Mouse (Mus musculus) kidney, embryonic 15.5 days (tissue): ENCODE data around the gene Plekha4. TPM values are rescaled to one million over a fixed set of nuclear protein-coding genes. Genes with fewer than 3 reads are reported as not detected.
"Not testable (repeated sequence)": the region's sequence is repeated elsewhere in the genome, so short reads cannot be mapped to it uniquely, and the experiment has no call there.

ENCODE experiments used
- ATAC-seq: fragments of 200-750 bp; cut with Nextera tagmentation; replicated peaks from 2 replicates; pipeline ENCODE4 v1.8.0; 2017; ENCODE audit warnings: moderate TSS enrichment; ENCODE audit not compliant: low FRiP score
- H3K27ac ChIP-seq: fragments of 300-500 bp; sonication (generic); 2 replicates; pipeline ENCODE4 v1.5.1; 2015; ENCODE audit warnings: mild to moderate bottlenecking, inconsistent platforms
- H3K27me3 ChIP-seq: fragments of 300-500 bp; sonication (generic); 2 replicates; pipeline ENCODE4 v1.6.1; 2015; ENCODE audit warnings: inconsistent platforms
- H3K36me3 ChIP-seq: fragments of 300-500 bp; sonication (generic); 2 replicates; pipeline ENCODE4 v1.6.1; 2015; ENCODE audit warnings: inconsistent platforms
- H3K4me1 ChIP-seq: fragments of 300-500 bp; sonication (generic); 2 replicates; pipeline ENCODE4 v1.6.1; 2015; ENCODE audit warnings: inconsistent platforms
- H3K4me2 ChIP-seq: fragments of 300-500 bp; sonication (generic); 2 replicates; pipeline ENCODE4 v1.6.1; 2015; ENCODE audit warnings: moderate library complexity, mild to moderate bottlenecking, inconsistent platforms
- H3K4me3 ChIP-seq: fragments of 300-500 bp; sonication (generic); replicated peaks from 2 replicates; pipeline ENCODE4 v1.5.1; 2015; ENCODE audit warnings: mild to moderate bottlenecking, inconsistent platforms
- H3K9ac ChIP-seq: fragments of 300-500 bp; sonication (generic); 2 replicates; pipeline ENCODE4 v1.6.1; 2015; ENCODE audit warnings: mild to moderate bottlenecking, inconsistent platforms
- H3K9me3 ChIP-seq: fragments of 300-500 bp; sonication (generic); replicated peaks from 2 replicates; pipeline ENCODE4 v1.6.1; 2016; ENCODE audit warnings: inconsistent platforms
- WGBS: fragments of 180-500 bp; shearing (Covaris S2); methylation state at CpG from one replicate; pipeline ENCODE4 v1.1.7; 2015; ENCODE audit warnings: mixed read lengths; 5-methylcytosine and 5-hydroxymethylcytosine counted together
- polyA plus RNA-seq: library from polyadenylated mRNA; unstranded; fragments of >200 nt; fragmentation: Nextera tagmentation; extraction: Ambion mirVana; gene quantifications from 2 replicates; pipeline ENCODE4 v1.2.1, GENCODE M21; 2015

Plekha4 gene
- polyA plus RNA-seq, 1 experiment from 2014 or later, result 4.5 TPM

- H3K4me1 ChIP-seq, result peaks cover 62% of the 10 kb centered on the region
- H3K36me3 ChIP-seq, result peaks cover 14% of the 10 kb centered on the region
- 18% methylated on average over 12 of the region's 12 CpGs for WGBS
- H3K9me3 ChIP-seq, result no peaks in the 10 kb centered on the region
- peak overlapping the region; percentile 80 for H3K4me2 ChIP-seq
- no peaks in the 10 kb centered on the region for H3K27me3 ChIP-seq
- H3K27ac ChIP-seq, result peak overlapping the region; percentile 83
- 0 out of 2 replicates have a peak, but pooled peaks have one; percentile 0 for ATAC-seq
- peak overlapping the region; percentile 79 for H3K4me3 ChIP-seq
- H3K9ac ChIP-seq, result peak overlapping the region; percentile 83
These were observed 1.1 kb upstream of the Plekha4 start for GRCm38 (mm10) chr7:45524841-45525621.

- Histone ChIP-seq H3K4me1 (peaks cover 65% of the 10 kb centered on the region), H3K27ac (peak overlapping the region; percentile 83), H3K27me3 (no peaks in the 10 kb centered on the region), H3K36me3 (peaks cover 14% of the 10 kb centered on the region), H3K4me3 (peak overlapping the region; percentile 79), H3K9ac (peak overlapping the region; percentile 83), H3K9me3 (no peaks in the 10 kb centered on the region), H3K4me2 (peak overlapping the region; percentile 80)
- ATAC-seq, result no peak
- WGBS, result 22% methylated on average over 7 of the region's 7 CpGs
These were observed 467 bp downstream of the Plekha4 start for GRCm38 (mm10) chr7:45526474-45527120.

GRCm38 (mm10) chr7:45527169-45527568 lies 1.0 kb downstream of the Plekha4 start:
- WGBS, result 88% methylated on average over 6 of the region's 6 CpGs
- H3K9me3 ChIP-seq, H3K27me3 ChIP-seq, H3K4me2 ChIP-seq, ATAC-seq, H3K9ac ChIP-seq: not testable (repeated sequence)
- Histone ChIP-seq H3K27ac (peak overlapping the region; percentile 83), H3K4me3 (peak overlapping the region; percentile 79; the same call in 1 of the 2 replicates), H3K4me1 (peaks cover 63% of the 10 kb centered on the region), H3K36me3 (peaks cover 14% of the 10 kb centered on the region)

GRCm38 (mm10) chr7:45529461-45529860 lies 3.3 kb downstream of the Plekha4 start:
- Histone ChIP-seq H3K4me3 (no peak overlapping the region), H3K27ac (peak overlapping the region; percentile 75), H3K36me3 (peaks cover 3% of the 10 kb centered on the region), H3K4me2 (peak overlapping the region; percentile 44), H3K9ac (no peak overlapping the region), H3K9me3 (no peaks in the 10 kb centered on the region), H3K27me3 (no peaks in the 10 kb centered on the region), H3K4me1 (peaks cover 43% of the 10 kb centered on the region)
- ATAC-seq, result no peak
- WGBS, result 6% methylated on average over 6 of the region's 6 CpGs

GRCm38 (mm10) chr7:45530643-45531042 lies 4.5 kb downstream of the Plekha4 start:
- no peaks in the 10 kb centered on the region for H3K27me3 ChIP-seq
- peak overlapping the region; percentile 75 for H3K27ac ChIP-seq
- peak overlapping the region; percentile 15; the same call in 1 of the 2 replicates for H3K9ac ChIP-seq
- WGBS, result 57% methylated on average over 2 of the region's 2 CpGs
- H3K9me3 ChIP-seq, result no peaks in the 10 kb centered on the region
- no peak for ATAC-seq
- no peaks in the 10 kb centered on the region for H3K36me3 ChIP-seq
- no peak overlapping the region for H3K4me3 ChIP-seq
- H3K4me2 ChIP-seq, result peak overlapping the region; percentile 44
- peaks cover 31% of the 10 kb centered on the region for H3K4me1 ChIP-seq

GRCm38 (mm10) chr7:45535676-45536075 lies 9.5 kb downstream of the Plekha4 start:
- Histone ChIP-seq H3K27me3 (no peaks in the 10 kb centered on the region), H3K4me2 (no peak overlapping the region), H3K4me1 (peaks cover 20% of the 10 kb centered on the region), H3K4me3 (no peak overlapping the region), H3K27ac (no peak overlapping the region), H3K9ac (no peak overlapping the region), H3K36me3 (no peaks in the 10 kb centered on the region), H3K9me3 (no peaks in the 10 kb centered on the region)
- 79% methylated on average over 1 of the region's 1 CpGs for WGBS
- ATAC-seq, result no peak

GRCm38 (mm10) chr7:45537602-45538001 lies 11.5 kb downstream of the Plekha4 start:
- Histone ChIP-seq H3K4me1 (peaks cover 20% of the 10 kb centered on the region), H3K9me3 (no peaks in the 10 kb centered on the region), H3K9ac (peak overlapping the region; percentile 50; the same call in 1 of the 2 replicates), H3K27me3 (no peaks in the 10 kb centered on the region), H3K4me3 (peak overlapping the region; percentile 60), H3K27ac (no peak overlapping the region), H3K4me2 (peak overlapping the region; percentile 86), H3K36me3 (no peaks in the 10 kb centered on the region)
- 86% methylated on average over 10 of the region's 10 CpGs for WGBS
- ATAC-seq, result no peak

- Histone ChIP-seq H3K9ac (peak overlapping the region; percentile 50; the same call in 1 of the 2 replicates), H3K9me3 (no peaks in the 10 kb centered on the region), H3K27ac (no peak overlapping the region), H3K36me3 (no peaks in the 10 kb centered on the region), H3K4me1 (peaks cover 20% of the 10 kb centered on the region), H3K4me3 (peak overlapping the region; percentile 60), H3K4me2 (peak overlapping the region; percentile 86), H3K27me3 (no peaks in the 10 kb centered on the region)
- WGBS, result 2% methylated on average over 29 of the region's 29 CpGs
- ATAC-seq, result peak; percentile 68
These were observed 12.3 kb downstream of the Plekha4 start for GRCm38 (mm10) chr7:45538163-45539041.

- no peak overlapping the region for H3K27ac ChIP-seq
- no peaks in the 10 kb centered on the region for H3K9me3 ChIP-seq
- no peak overlapping the region for H3K9ac ChIP-seq
- ATAC-seq, result no peak
- no peak overlapping the region for H3K4me3 ChIP-seq
- H3K36me3 ChIP-seq, result no peaks in the 10 kb centered on the region
- WGBS, result 73% methylated on average over 3 of the region's 3 CpGs
- no peak overlapping the region for H3K4me2 ChIP-seq
- H3K4me1 ChIP-seq, result peaks cover 20% of the 10 kb centered on the region
- H3K27me3 ChIP-seq, result no peaks in the 10 kb centered on the region
These were observed 13.0 kb downstream of the Plekha4 start for GRCm38 (mm10) chr7:45539095-45539494.

GRCm38 (mm10) chr7:45540213-45540612 lies 14.1 kb downstream of the Plekha4 start:
- Histone ChIP-seq H3K9ac (no peak overlapping the region), H3K4me1 (peaks cover 20% of the 10 kb centered on the region), H3K36me3 (0 out of 2 replicates have a peak, but pooled peaks cover 4% of the 10 kb centered on the region), H3K4me2 (no peak overlapping the region), H3K27ac (no peak overlapping the region), H3K27me3 (no peaks in the 10 kb centered on the region), H3K9me3 (0 out of 2 replicates have a peak, but pooled peaks cover 3% of the 10 kb centered on the region), H3K4me3 (no peak overlapping the region)
- 43% methylated on average over 2 of the region's 2 CpGs for WGBS
- no peak for ATAC-seq

GRCm38 (mm10) chr7:45544525-45544924 lies 18.4 kb downstream of the Plekha4 start:
- WGBS, result 92% methylated on average over 1 of the region's 1 CpGs
- Histone ChIP-seq H3K36me3 (0 out of 2 replicates have a peak, but pooled peaks cover 4% of the 10 kb centered on the region), H3K4me3 (no peak overlapping the region), H3K27ac (no peak overlapping the region), H3K9ac (no peak overlapping the region), H3K4me2 (no peak overlapping the region), H3K27me3 (no peaks in the 10 kb centered on the region), H3K9me3 (0 out of 2 replicates have a peak, but pooled peaks cover 3% of the 10 kb centered on the region), H3K4me1 (0 out of 2 replicates have a peak, but pooled peaks cover 4% of the 10 kb centered on the region)
- no peak for ATAC-seq
